Mouse (Mus musculus) ES-Bruce4 (cell line): ENCODE measurements around the gene Txndc15.

Experiments used
- CTCF ChIP-seq: IDR thresholded peaks from one replicate; pipeline ENCODE4 v1.8.1; 2011; ENCODE audit warnings: low read depth, low read length
- POLR2A ChIP-seq: IDR thresholded peaks from one replicate; pipeline ENCODE4 v1.8.1; 2011; ENCODE audit warnings: low read length; ENCODE audit not compliant: insufficient read depth

GRCm38 (mm10) chr13:55686107-55686633 is 28.3 kb upstream of the Txndc15 start:
- TF ChIP-seq CTCF = no peak
- no peak for TF ChIP-seq POLR2A
